Mouse (Mus musculus) stomach, embryonic 16.5 days (tissue): ENCODE measurements around the gene Tbc1d10c. TPM values are rescaled to one million over a fixed set of nuclear protein-coding genes. Genes with fewer than 3 reads are reported as not detected.

Experiments used
- ATAC-seq: fragments of 200-750 bp; cut with Nextera tagmentation; 2 replicates; pipeline ENCODE4 v1.8.0; 2017; ENCODE audit warnings: moderate number of reproducible peaks, moderate TSS enrichment; ENCODE audit not compliant: insufficient read depth, low FRiP score
- H3K27ac ChIP-seq: fragments of 300-500 bp; sonication (generic); 2 replicates; pipeline ENCODE4 v1.5.1; 2014; ENCODE audit warnings: low read length
- H3K27me3 ChIP-seq: fragments of 300-500 bp; sonication (generic); 2 replicates; pipeline ENCODE4 v1.6.1; 2014; ENCODE audit warnings: low read length, control low read depth, mixed read lengths; ENCODE audit not compliant: control insufficient read depth, insufficient read depth
- H3K36me3 ChIP-seq: fragments of 300-500 bp; sonication (generic); 2 replicates; pipeline ENCODE4 v1.6.1; 2014; ENCODE audit warnings: low read length; ENCODE audit not compliant: control insufficient read depth, insufficient read depth
- H3K4me1 ChIP-seq: fragments of 300-500 bp; sonication (generic); 2 replicates; pipeline ENCODE4 v1.6.1; 2014; ENCODE audit warnings: low read length, control low read depth, mixed read lengths; ENCODE audit not compliant: control insufficient read depth, insufficient read depth
- H3K4me2 ChIP-seq: fragments of 300-500 bp; sonication (generic); 2 replicates; pipeline ENCODE4 v1.6.1; 2014; ENCODE audit warnings: low read depth, low read length, mixed read lengths
- H3K4me3 ChIP-seq: fragments of 300-500 bp; sonication (generic); replicated peaks from 2 replicates; pipeline ENCODE4 v1.5.1; 2014; ENCODE audit warnings: mild to moderate bottlenecking, low read length
- H3K9ac ChIP-seq: fragments of 300-500 bp; sonication (generic); 2 replicates; pipeline ENCODE4 v1.6.1; 2014; ENCODE audit warnings: low read length
- H3K9me3 ChIP-seq: fragments of 300-500 bp; sonication (generic); replicated peaks from 2 replicates; pipeline ENCODE4 v1.6.1; 2016; ENCODE audit warnings: low read length, control low read depth; ENCODE audit not compliant: control insufficient read depth
- WGBS: fragments of 180-500 bp; shearing (Covaris S2); extraction: QIAGEN DNeasy Blood & Tissue Kit; methylation state at CpG from one replicate; pipeline ENCODE4 v1.1.7; 2014; 5-methylcytosine and 5-hydroxymethylcytosine counted together
- polyA plus RNA-seq: library from polyadenylated mRNA; unstranded; fragments of >200 nt; fragmentation: Nextera tagmentation; extraction: Ambion mirVana; gene quantifications from 2 replicates; pipeline ENCODE4 v1.2.1, GENCODE M21; 2015

Tbc1d10c gene
- polyA plus RNA-seq, 1 experiment from 2014 or later: 3.6 TPM

DNA sequence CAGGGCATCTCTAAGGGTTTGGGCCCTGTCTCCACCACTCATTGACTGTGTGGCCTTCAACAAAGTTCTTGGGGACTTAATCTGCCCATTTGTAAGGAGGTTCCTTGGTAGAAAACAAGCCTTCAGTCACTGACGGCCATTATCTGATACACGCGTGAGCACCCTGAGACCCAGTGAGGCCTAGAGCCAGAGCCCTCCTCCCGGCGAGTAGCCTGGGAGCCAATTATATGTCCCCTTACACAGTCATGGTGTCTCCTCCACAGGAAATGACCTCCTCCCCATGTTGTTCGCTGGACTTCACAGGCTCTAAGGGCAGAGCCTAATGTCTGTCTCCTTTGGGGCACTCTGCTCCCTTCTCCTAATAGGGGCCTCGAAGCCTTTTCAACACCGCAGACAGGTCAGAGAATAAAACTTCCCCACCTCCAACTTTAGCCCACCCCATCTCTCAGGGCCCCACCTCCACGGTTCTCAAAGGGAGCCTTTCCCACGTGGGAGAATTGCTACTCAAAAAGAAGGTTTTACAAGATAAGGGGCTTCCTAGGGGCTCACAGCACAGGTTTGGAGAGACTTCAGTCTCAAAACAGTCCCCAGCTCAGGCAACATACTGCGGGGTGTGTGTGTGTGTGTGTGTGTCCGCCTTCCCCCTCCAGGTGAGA, 44.6 kb downstream of the Tbc1d10c start:
- no peaks in the 10 kb centered on the region for H3K27me3 ChIP-seq
- no peak for ATAC-seq
- H3K9me3 ChIP-seq: no peaks in the 10 kb centered on the region
- H3K4me1 ChIP-seq: peaks cover 15% of the 10 kb centered on the region
- no peak overlapping the region for H3K4me3 ChIP-seq
- H3K4me2 ChIP-seq: no peak overlapping the region
- no peak overlapping the region for H3K9ac ChIP-seq
- no peak overlapping the region for H3K27ac ChIP-seq
- H3K36me3 ChIP-seq: peaks cover 9% of the 10 kb centered on the region
- 66% methylated on average over 12 of the region's 12 CpGs for WGBS

DNA sequence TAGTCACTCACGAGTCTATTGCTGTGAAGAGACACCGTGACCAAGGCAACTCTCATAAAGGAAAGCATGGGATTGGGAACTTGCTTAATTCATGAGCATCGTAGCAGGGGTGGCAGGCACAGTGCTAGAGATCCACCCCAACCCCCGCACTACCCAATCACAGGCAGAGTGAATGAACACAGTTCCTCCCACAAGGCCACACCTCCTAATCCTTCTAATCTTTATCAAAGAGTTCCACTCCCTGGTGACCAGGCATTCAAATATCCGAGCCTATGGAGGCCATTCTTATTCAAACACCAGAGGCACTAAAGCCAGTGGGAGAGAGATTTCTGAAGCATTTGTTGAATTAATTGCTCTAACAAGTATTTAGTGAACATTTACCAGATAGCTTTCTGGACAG, 45.1 kb downstream of the Tbc1d10c start:
- no peak overlapping the region for H3K4me2 ChIP-seq
- H3K27me3 ChIP-seq: no peaks in the 10 kb centered on the region
- H3K9ac ChIP-seq: no peak overlapping the region
- 90% methylated on average over 5 of the region's 5 CpGs for WGBS
- no peak for ATAC-seq
- H3K4me1 ChIP-seq: peaks cover 15% of the 10 kb centered on the region
- H3K4me3 ChIP-seq: no peak overlapping the region
- H3K36me3 ChIP-seq: peaks cover 4% of the 10 kb centered on the region; the same call in 1 of the 2 replicates
- H3K27ac ChIP-seq: no peak overlapping the region
- H3K9me3 ChIP-seq: no peaks in the 10 kb centered on the region

DNA sequence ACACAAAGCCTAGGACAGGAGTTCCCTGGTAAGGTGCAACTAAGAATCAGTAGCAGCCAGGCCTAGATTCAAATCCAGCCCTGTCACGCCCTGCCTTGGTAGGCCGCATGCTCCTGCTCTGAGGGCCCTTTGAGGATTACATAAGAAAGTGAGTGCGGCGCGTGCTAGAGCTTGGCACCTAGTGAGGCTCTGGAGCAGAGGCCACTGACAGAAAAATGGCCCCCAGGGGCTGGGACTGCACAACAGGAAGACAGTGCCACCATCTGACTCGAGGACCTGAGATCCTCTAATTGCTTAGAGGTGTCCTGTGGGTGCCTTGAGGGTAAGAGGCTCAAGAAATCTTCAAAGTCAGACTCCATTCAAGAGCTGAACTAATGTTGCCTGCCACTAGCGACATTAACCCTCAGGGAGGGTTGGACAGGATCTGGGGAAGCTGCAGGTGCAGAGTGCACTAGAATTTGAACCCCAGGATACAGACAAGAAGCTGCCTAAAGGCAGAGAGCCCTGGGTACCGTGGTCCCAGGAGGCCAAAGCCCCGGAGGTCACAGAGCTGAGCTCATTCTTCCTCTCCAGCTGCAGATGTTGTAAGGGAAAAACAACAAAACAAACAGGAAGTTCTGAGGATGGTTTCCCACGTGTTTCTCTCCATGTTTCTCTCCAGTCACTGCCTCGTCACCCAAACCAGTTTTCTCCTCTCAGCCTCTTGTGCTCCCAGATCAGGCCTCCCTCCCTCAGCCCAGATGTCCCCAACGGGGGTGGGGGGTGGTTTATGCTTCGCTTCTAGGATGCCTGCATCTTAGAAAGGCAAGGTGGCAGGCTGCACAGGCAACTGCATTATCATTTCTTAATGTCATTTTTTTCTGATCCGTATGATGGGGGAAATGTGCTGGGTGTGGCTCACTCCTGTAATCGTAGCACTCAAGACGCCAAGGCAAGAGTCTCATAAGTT, 46.3 kb downstream of the Tbc1d10c start:
- WGBS: 77% methylated on average over 16 of the region's 16 CpGs
- peaks cover 15% of the 10 kb centered on the region for H3K4me1 ChIP-seq
- ATAC-seq: no peak
- no peak overlapping the region for H3K9ac ChIP-seq
- no peak overlapping the region for H3K4me3 ChIP-seq
- H3K27me3 ChIP-seq: no peaks in the 10 kb centered on the region
- H3K27ac ChIP-seq: 0 out of 2 replicates have a peak overlapping the region, but pooled peaks have one; percentile 12
- H3K4me2 ChIP-seq: no peak overlapping the region
- no peaks in the 10 kb centered on the region for H3K36me3 ChIP-seq
- H3K9me3 ChIP-seq: no peaks in the 10 kb centered on the region

DNA sequence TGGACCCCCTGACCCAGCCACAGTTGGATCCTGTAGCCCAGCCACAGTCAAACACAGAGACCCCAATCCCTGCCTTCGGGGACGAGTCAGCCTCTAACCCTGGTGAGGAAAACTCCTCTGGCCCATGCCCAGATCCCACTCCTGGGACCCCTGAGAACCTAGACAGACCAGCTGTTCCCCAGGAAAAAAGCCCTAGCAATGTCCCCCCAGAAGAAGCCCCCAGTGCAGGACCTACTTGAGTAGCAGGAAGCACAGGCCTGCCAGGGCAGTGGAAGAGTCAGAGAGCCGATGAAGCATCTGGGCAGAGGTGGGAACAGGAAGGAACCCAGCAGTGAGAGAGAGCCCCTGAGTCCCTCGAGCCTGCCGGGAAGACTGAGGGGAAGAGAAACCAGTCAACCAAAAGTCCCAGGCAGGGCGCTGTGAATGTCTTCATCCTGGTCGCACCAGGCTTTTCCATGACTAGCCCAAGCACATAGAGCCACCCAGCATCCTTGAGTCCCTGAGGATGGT, 47.3 kb downstream of the Tbc1d10c start, which contains the start of gene Cabp4:
Gene Cabp4 (minus strand): TSS at position 275 of the 510 bp plus-strand sequence.
- Histone ChIP-seq H3K4me3 (no peak within 1 kb of the TSS), H3K9ac (no peak within 1 kb of the TSS)

GRCm38 (mm10) chr19:4142416-4143173, 48.5 kb downstream of the Tbc1d10c start:
- Histone ChIP-seq H3K4me1 (peaks cover under 1% of the 10 kb centered on the region; the same call in 1 of the 2 replicates), H3K9me3 (no peaks in the 10 kb centered on the region), H3K4me2 (no peak overlapping the region), H3K4me3 (no peak overlapping the region), H3K9ac (no peak overlapping the region), H3K27me3 (no peaks in the 10 kb centered on the region), H3K27ac (no peak overlapping the region), H3K36me3 (no peaks in the 10 kb centered on the region)
- 92% methylated on average over 18 of the region's 18 CpGs for WGBS
- ATAC-seq: no peak

More for the DNA sequence above, 47.3 kb downstream of the Tbc1d10c start, which contains the start of gene Cabp4:
- no peak within 1 kb of the TSS for H3K4me2 ChIP-seq
- no peak for ATAC-seq
- 73% methylated on average over 7 of the region's 7 CpGs for WGBS
- no peaks in the 10 kb centered on the region for H3K9me3 ChIP-seq
- no peaks in the 10 kb centered on the region for H3K27me3 ChIP-seq
- H3K36me3 ChIP-seq: no peaks in the 10 kb centered on the region
- H3K4me1 ChIP-seq: peaks cover 7% of the 10 kb centered on the region; the same call in 1 of the 2 replicates
- 0 out of 2 replicates have a peak within 1 kb of the TSS, but pooled peaks have one; percentile 12 for H3K27ac ChIP-seq

DNA sequence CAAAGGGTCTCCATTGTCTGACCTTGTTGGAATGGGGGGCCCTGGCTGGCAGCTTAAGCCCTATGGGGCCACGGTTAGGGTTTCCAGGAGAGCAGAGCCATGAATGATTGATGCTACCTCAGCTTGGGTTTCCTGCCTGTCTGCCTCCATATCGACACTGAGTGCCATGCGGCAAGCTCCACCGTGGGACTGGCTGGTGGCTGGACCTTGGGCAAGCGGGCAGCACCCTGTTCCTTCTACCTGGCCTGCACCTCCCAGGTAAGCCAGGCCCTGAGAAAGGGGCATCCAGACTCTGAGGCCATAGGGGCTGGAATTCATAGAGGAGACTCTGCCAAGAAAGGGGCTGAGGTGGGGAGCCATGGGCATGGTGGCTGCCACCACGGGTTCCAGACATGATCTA, 50.9 kb downstream of the Tbc1d10c start:
- Histone ChIP-seq H3K4me1 (no peaks in the 10 kb centered on the region), H3K4me2 (no peak overlapping the region), H3K36me3 (no peaks in the 10 kb centered on the region), H3K27me3 (no peaks in the 10 kb centered on the region), H3K9me3 (no peaks in the 10 kb centered on the region), H3K4me3 (no peak overlapping the region), H3K27ac (no peak overlapping the region), H3K9ac (no peak overlapping the region)
- ATAC-seq: no peak
- WGBS: 65% methylated on average over 6 of the region's 6 CpGs

DNA sequence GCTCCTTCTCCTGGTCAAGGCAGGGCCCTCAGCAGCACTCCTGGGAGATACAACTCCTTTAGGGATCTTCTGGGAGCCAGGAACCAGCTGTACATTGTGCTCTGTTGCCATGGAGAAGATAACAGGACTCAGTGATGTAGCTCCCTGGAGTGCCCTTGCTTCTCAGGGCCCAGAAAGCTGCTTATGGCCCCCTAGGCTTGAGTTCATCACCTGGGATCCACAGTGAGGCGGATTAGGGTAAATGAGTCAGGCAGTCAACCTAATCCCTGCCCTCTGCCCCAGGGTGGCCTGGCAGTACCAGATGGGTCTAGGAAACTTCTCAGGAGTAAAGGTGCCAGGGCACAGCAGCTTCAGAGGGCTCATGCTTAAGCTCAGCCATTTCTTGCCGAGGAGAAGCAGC, 51.6 kb downstream of the Tbc1d10c start, which contains the start of gene Gpr152:
Gene Gpr152 (plus strand): TSS at position 342 of the 400 bp plus-strand sequence.
- 78% methylated on average over 2 of the region's 2 CpGs for WGBS
- Histone ChIP-seq H3K4me3 (no peak within 1 kb of the TSS), H3K4me1 (no peaks in the 10 kb centered on the region), H3K4me2 (no peak within 1 kb of the TSS), H3K36me3 (no peaks in the 10 kb centered on the region), H3K27ac (no peak within 1 kb of the TSS), H3K9ac (no peak within 1 kb of the TSS), H3K9me3 (no peaks in the 10 kb centered on the region), H3K27me3 (no peaks in the 10 kb centered on the region)
- no peak for ATAC-seq

- Histone ChIP-seq H3K27me3 (no peaks in the 10 kb centered on the region), H3K4me1 (no peaks in the 10 kb centered on the region), H3K27ac (no peak overlapping the region), H3K9ac (no peak overlapping the region), H3K4me2 (no peak overlapping the region), H3K4me3 (no peak overlapping the region), H3K36me3 (peaks cover under 1% of the 10 kb centered on the region; the same call in 1 of the 2 replicates), H3K9me3 (no peaks in the 10 kb centered on the region)
- no peak for ATAC-seq
- 77% methylated on average over 5 of the region's 5 CpGs for WGBS
These were observed 53.2 kb downstream of the Tbc1d10c start for GRCm38 (mm10) chr19:4137913-4138312.
